Mouse (Mus musculus) MEL (cell line): ENCODE data around the gene Map2k5. TPM values are rescaled to one million over a fixed set of nuclear protein-coding genes. Genes with fewer than 3 reads are reported as not detected.

ENCODE experiments used
- DNase-seq: peaks from one replicate; pipeline ENCODE4 v3.0.0; 2011; ENCODE audit warnings: low read depth, low spot score
- H3K27ac ChIP-seq: 2 replicates; pipeline ENCODE4 v1.5.1; 2012; ENCODE audit warnings: low read depth, mild to moderate bottlenecking, control low read depth, low read length, moderate library complexity; ENCODE audit not compliant: control insufficient read depth
- H3K27me3 ChIP-seq, 2 experiments: fragments of 150-350 bp in 1 of 2; sonication (generic) in 1 of 2; 2 replicates each; pipeline ENCODE4 v1.6.1; 2012; ENCODE audit warnings: low read length in 2 of 2, mild to moderate bottlenecking in 2 of 2, improper control_type of control experiment in 1 of 2, moderate library complexity in 1 of 2; ENCODE audit not compliant: insufficient read depth in 2 of 2, control insufficient read depth in 1 of 2
- H3K36me3 ChIP-seq, 2 experiments: 2 replicates each; pipeline ENCODE4 v1.6.1; 2012 to 2014; ENCODE audit warnings: low read length in 2 of 2, improper control_type of control experiment in 1 of 2, inconsistent platforms in 1 of 2, mild to moderate bottlenecking in 1 of 2; ENCODE audit not compliant: insufficient read depth in 2 of 2, control insufficient read depth in 1 of 2
- H3K4me1 ChIP-seq, 2 experiments: fragments of 150-350 bp in 1 of 2; sonication (generic) in 1 of 2; 2 replicates each; pipeline ENCODE4 v1.6.1; 2012; ENCODE audit warnings: low read length in 2 of 2, improper control_type of control experiment in 1 of 2, mild to moderate bottlenecking in 1 of 2; ENCODE audit not compliant: insufficient read depth in 2 of 2, control insufficient read depth in 1 of 2
- H3K4me3 ChIP-seq, 2 experiments: fragments of 150-350 bp in 1 of 2; sonication (generic) in 1 of 2; 2 replicates each; pipeline ENCODE4 v1.5.1; 2012; ENCODE audit warnings: low read depth in 2 of 2, low read length in 2 of 2, mild to moderate bottlenecking in 2 of 2, moderate library complexity in 2 of 2, control low read depth in 1 of 2, improper control_type of control experiment in 1 of 2; ENCODE audit not compliant: control insufficient read depth in 1 of 2, insufficient read depth in 1 of 2
- H3K79me2 ChIP-seq: 2 replicates; pipeline ENCODE4 v1.6.1; 2012; ENCODE audit warnings: mild to moderate bottlenecking, low read length, moderate library complexity; ENCODE audit not compliant: control insufficient read depth, poor library complexity, insufficient read depth
- H3K9ac ChIP-seq: 2 replicates; pipeline ENCODE4 v1.6.1; 2012; ENCODE audit warnings: low read depth, mild to moderate bottlenecking, control low read depth, low read length, moderate library complexity; ENCODE audit not compliant: control insufficient read depth, poor library complexity, severe bottlenecking
- H3K9me3 ChIP-seq: fragments of 150-350 bp; sonication (generic); replicated peaks from 2 replicates; pipeline ENCODE4 v1.6.1; 2012; ENCODE audit warnings: mild to moderate bottlenecking, low read length, improper control_type of control experiment, moderate library complexity; ENCODE audit not compliant: insufficient read depth
- BHLHE40 ChIP-seq: IDR thresholded peaks from 2 replicates; pipeline ENCODE4 v1.6.1; 2012; ENCODE audit warnings: low read depth, mild to moderate bottlenecking, inconsistent platforms, low read length, improper control_type of control experiment, borderline replicate concordance
- CTCF ChIP-seq, 3 experiments: IDR thresholded peaks in 2 of 3; conservative IDR thresholded peaks in 1 of 3; 2 replicates each; pipeline ENCODE4 v1.5.1; 2011 to 2012; ENCODE audit warnings: low read length in 3 of 3, low read depth in 2 of 3, mild to moderate bottlenecking in 2 of 3, improper control_type of control experiment in 1 of 3, inconsistent platforms in 1 of 3, mixed read lengths in 1 of 3, moderate library complexity in 1 of 3; ENCODE audit not compliant: control insufficient read depth in 1 of 3, insufficient read depth in 1 of 3, poor library complexity in 1 of 3, severe bottlenecking in 1 of 3
- GABPA ChIP-seq: IDR thresholded peaks from 2 replicates; pipeline ENCODE4 v1.6.1; 2012; ENCODE audit warnings: low read depth, mild to moderate bottlenecking, inconsistent platforms, low read length, improper control_type of control experiment, moderate library complexity
- GATA1 ChIP-seq: IDR thresholded peaks from 2 replicates; pipeline ENCODE4 v1.6.1; 2011; ENCODE audit warnings: low read depth, low read length, improper control_type of control experiment
- JUND ChIP-seq: IDR thresholded peaks from 2 replicates; pipeline ENCODE4 v1.6.1; 2011; ENCODE audit warnings: low read depth, mild to moderate bottlenecking, improper control_type of control experiment, low read length
- KAT2A ChIP-seq: conservative IDR thresholded peaks from 2 replicates; pipeline ENCODE4 v1.6.1; 2012; ENCODE audit warnings: low read depth, low read length, improper control_type of control experiment, inconsistent platforms
- MAFK ChIP-seq: IDR thresholded peaks from 2 replicates; pipeline ENCODE4 v1.6.1; 2011; ENCODE audit warnings: low read depth, mild to moderate bottlenecking, low read length, improper control_type of control experiment, borderline replicate concordance
- MAZ ChIP-seq: IDR thresholded peaks from 2 replicates; pipeline ENCODE4 v1.6.1; 2012; ENCODE audit warnings: low read depth, mild to moderate bottlenecking, inconsistent platforms, low read length, improper control_type of control experiment
- MEF2A ChIP-seq: IDR thresholded peaks from 2 replicates; pipeline ENCODE4 v1.6.1; 2014; ENCODE audit warnings: low read depth, mild to moderate bottlenecking, inconsistent platforms, low read length, improper control_type of control experiment; ENCODE audit not compliant: poor library complexity, insufficient replicate concordance, severe bottlenecking; ENCODE audit errors: extremely low read depth
- MYB ChIP-seq: IDR thresholded peaks from 2 replicates; pipeline ENCODE4 v1.6.1; 2011; ENCODE audit warnings: mild to moderate bottlenecking, low read depth, low read length, improper control_type of control experiment
- MYC ChIP-seq: IDR thresholded peaks from 2 replicates; pipeline ENCODE4 v1.6.1; 2011; ENCODE audit warnings: low read depth, mild to moderate bottlenecking, low read length, improper control_type of control experiment, moderate library complexity
- NELFE ChIP-seq: IDR thresholded peaks from 2 replicates; pipeline ENCODE4 v1.6.1; 2011; ENCODE audit warnings: low read depth, low read length, improper control_type of control experiment
- POLR2A ChIP-seq, 2 experiments: IDR thresholded peaks; 2 replicates each; pipeline ENCODE4 v1.6.1; 2011 to 2012; ENCODE audit warnings: low read length in 2 of 2, mild to moderate bottlenecking in 2 of 2, control low read depth in 1 of 2, improper control_type of control experiment in 1 of 2, low read depth in 1 of 2, moderate library complexity in 1 of 2; ENCODE audit not compliant: control insufficient read depth in 1 of 2, insufficient read depth in 1 of 2, poor library complexity in 1 of 2
- POLR2AphosphoS2 ChIP-seq: IDR thresholded peaks from 2 replicates; pipeline ENCODE4 v1.6.1; 2011; ENCODE audit warnings: low read length, improper control_type of control experiment
- RAD21 ChIP-seq: IDR thresholded peaks from 2 replicates; pipeline ENCODE4 v1.6.1; 2011; ENCODE audit warnings: mild to moderate bottlenecking, low read depth, low read length, improper control_type of control experiment
- SIN3A ChIP-seq: IDR thresholded peaks from 2 replicates; pipeline ENCODE4 v1.6.1; 2012; ENCODE audit warnings: low read length, improper control_type of control experiment, inconsistent platforms
- SMC3 ChIP-seq: IDR thresholded peaks from 2 replicates; pipeline ENCODE4 v1.6.1; 2011; ENCODE audit warnings: low read depth, low read length, improper control_type of control experiment
- TCF12 ChIP-seq: IDR thresholded peaks from 2 replicates; pipeline ENCODE4 v1.6.1; 2014; ENCODE audit warnings: low read depth, mild to moderate bottlenecking, inconsistent platforms, low read length, improper control_type of control experiment, moderate library complexity
- UBTF ChIP-seq: IDR thresholded peaks from 2 replicates; pipeline ENCODE4 v1.6.1; 2012; ENCODE audit warnings: low read depth, mild to moderate bottlenecking, inconsistent platforms, low read length, improper control_type of control experiment, moderate library complexity, borderline replicate concordance; ENCODE audit not compliant: insufficient read depth
- ZC3H11A ChIP-seq: IDR thresholded peaks from 2 replicates; pipeline ENCODE4 v1.6.1; 2012; ENCODE audit warnings: low read depth, mild to moderate bottlenecking, inconsistent platforms, low read length, improper control_type of control experiment
- ZNF384 ChIP-seq: IDR thresholded peaks from 2 replicates; pipeline ENCODE4 v1.6.1; 2012; ENCODE audit warnings: low read depth, mild to moderate bottlenecking, inconsistent platforms, low read length, improper control_type of control experiment
- polyA plus RNA-seq, 2 experiments: library from polyadenylated mRNA; stranded (reverse) in 1 of 2; unstranded in 1 of 2; fragments of >175 nt in 1 of 2; fragments of >200 nt in 1 of 2; gene quantifications; 2 replicates each; pipeline versions ENCODE4 v1.2.1 to v1.2.4; 2012; ENCODE audit warnings: low replicate concordance in 2 of 2, low read depth in 1 of 2; ENCODE audit not compliant: insufficient read length in 2 of 2, insufficient read depth in 1 of 2, missing spikeins in 1 of 2
- total RNA-seq: library from RNA; depleted of rRNA; stranded (reverse); fragments of 300-350 nt; gene quantifications from 2 replicates; pipeline ENCODE4 v1.2.3, GENCODE M21; 2012

Map2k5 gene
- total and polyA plus RNA-seq, 3 experiments = 9.6 to 29.1 TPM; not detected in 1

DNA sequence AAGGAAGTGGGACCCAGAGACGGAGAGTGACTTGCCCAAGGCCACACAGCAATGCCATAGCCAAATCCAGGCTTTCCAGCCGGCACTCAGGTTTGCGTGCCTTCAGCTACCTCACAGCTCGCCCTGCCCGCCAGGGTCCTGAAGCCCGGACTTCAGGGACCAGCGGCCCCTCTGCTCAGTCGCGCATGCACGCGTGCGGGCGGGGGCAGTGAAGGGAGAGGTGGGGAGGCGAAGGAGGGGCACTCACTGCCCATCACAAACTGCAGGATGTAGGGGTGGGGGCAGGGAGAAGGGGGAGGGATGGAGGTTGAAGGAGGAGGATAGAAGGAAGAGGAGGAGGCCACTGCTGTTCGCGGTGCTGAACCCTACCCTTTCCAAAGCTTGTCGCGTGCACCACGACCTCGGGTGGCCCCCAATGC lies 230.8 kb downstream of the Map2k5 start:
- Histone ChIP-seq H3K9me3 (no peaks in the 10 kb centered on the region), H3K4me1 (no peaks in the 10 kb centered on the region), H3K27me3 (no peaks in the 10 kb centered on the region), H3K4me3 (no peak overlapping the region), H3K27ac (no peak overlapping the region)
- TF ChIP-seq MEF2A (no peak), MAFK (no peak)
- TF ChIP-seq, all 39 proteins: peak for 0
- Histone ChIP-seq H3K79me2 (no peaks in the 10 kb centered on the region), H3K9ac (no peak overlapping the region), H3K36me3 (no peaks in the 10 kb centered on the region)
- no peak for DNase-seq

DNA sequence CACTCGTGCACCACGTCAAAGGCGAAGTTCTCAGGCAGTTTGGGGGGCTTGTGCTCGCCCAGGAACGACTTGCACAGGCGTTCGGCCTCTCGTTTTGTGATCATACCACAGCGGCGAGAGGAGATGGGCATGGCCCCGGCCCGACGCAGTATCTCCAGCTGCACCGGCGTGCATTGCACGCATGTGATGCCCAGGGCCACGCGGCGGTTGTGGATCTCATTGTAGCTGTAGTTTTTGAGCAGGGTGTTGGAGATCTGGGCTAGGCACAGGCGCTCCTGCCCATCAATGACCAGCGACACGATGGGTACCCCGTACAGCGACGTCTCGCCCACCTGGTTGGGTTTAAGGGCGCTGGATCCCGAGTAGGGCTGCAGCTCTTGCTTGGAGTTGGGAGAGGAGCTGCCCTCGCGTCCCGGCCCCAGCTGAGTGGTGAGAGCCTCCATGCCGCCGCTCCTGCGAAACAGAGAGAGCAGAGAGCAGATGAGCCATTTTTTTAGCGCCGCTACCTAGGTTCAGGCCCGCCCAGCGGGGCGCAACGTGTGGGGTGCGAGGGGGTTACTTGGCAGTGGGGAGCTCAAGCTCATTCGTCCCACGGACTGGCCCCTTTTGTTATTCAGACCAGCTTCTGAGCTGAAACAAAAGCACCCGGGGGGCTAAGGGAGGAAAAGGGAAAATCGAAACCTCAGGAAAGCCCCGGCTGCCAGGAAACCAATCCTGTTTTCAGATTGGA lies 231.4 kb downstream of the Map2k5 start:
- Histone ChIP-seq H3K4me1 (no peaks in the 10 kb centered on the region), H3K9me3 (no peaks in the 10 kb centered on the region), H3K27me3 (no peaks in the 10 kb centered on the region), H3K4me3 (no peak overlapping the region), H3K9ac (no peak overlapping the region), H3K27ac (no peak overlapping the region), H3K79me2 (no peaks in the 10 kb centered on the region), H3K36me3 (no peaks in the 10 kb centered on the region)
- DNase-seq = no peak
- no peak for TF ChIP-seq BHLHE40
- no peak for TF ChIP-seq MYC
- TF ChIP-seq JUND = no peak
- TF ChIP-seq POLR2AphosphoS2 = no peak
- no peak for TF ChIP-seq GATA1
- TF ChIP-seq ZNF384 = no peak
- TF ChIP-seq CTCF (IDR thresholded peaks at IDR 0.05 in 2 of 3, conservative IDR thresholded peaks at IDR 0.05 in 1 of 3; ENCODE audit: control insufficient read depth in 1 of 3, insufficient read depth in 1 of 3, low read depth in 2 of 3, low read length in 3 of 3, poor library complexity in 1 of 3, severe bottlenecking in 1 of 3) = no peak
- no peak for TF ChIP-seq MAFK
- no peak for TF ChIP-seq SMC3
- no peak for TF ChIP-seq UBTF
- TF ChIP-seq KAT2A = no peak
- no peak for TF ChIP-seq NELFE
- TF ChIP-seq GABPA = no peak
- no peak for TF ChIP-seq TCF12
- TF ChIP-seq ZC3H11A = no peak
- no peak for TF ChIP-seq POLR2A (IDR thresholded peaks at IDR 0.05; ENCODE audit: control insufficient read depth in 1 of 2, insufficient read depth in 1 of 2, low read depth in 1 of 2, low read length in 2 of 2, poor library complexity in 1 of 2)
- TF ChIP-seq MYB = no peak
- no peak for TF ChIP-seq MAZ
- no peak for TF ChIP-seq SIN3A
- no peak for TF ChIP-seq RAD21
